Mouse (Mus musculus) heart, postnatal 0 days (tissue): ENCODE measurements at regions not wholly inside any gene's neighbourhood (a gene's known extent, or its start where the extent isn't known, plus 50 kb on each side); places are given as distances from the start of the nearest gene placed in this dataset.

Experiments used
- CTCF ChIP-seq: IDR thresholded peaks from 2 replicates; pipeline ENCODE4 v1.5.1; 2016; ENCODE audit warnings: antibody characterized with exemption, control low read depth, low read depth
- EP300 ChIP-seq: IDR thresholded peaks from 2 replicates; pipeline ENCODE4 v1.6.1; 2016; ENCODE audit warnings: antibody characterized with exemption, low read depth

DNA sequence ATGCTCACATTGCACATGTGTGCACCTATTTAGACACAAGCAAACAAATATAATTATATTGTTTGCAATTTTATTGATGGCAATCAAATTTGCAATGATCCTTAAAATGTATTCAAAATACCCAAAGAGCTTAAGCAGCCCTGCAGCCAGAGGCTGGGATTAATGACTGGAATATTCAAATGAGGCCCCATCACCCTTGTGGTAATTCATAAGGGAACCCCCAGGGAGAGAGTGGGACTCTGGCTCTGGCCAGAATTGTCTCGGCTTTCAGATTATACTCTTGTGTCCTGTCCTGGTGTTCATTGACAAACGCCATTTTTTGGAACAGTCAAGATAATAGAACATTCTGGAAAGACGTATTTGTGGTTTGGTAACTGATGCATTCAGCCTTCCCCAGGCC is 133.5 kb downstream of the Vrk1 start:
- no peak for TF ChIP-seq EP300
- no peak for TF ChIP-seq CTCF
